In genomic region chr5:129877731-129878455, GRCm38 (mm10) we compare ENCODE assay signal across 11 mouse cellular contexts. TPM values are rescaled to one million over a fixed set of nuclear protein-coding genes. Genes with fewer than 3 reads are reported as not detected.
DNase-seq lines count a peak whose midpoint lies in the region; ATAC-seq lines count a peak whose summit lies in the region.
"Had no signal": no experiment of that assay in that cellular context is flagged by ENCODE, and none has a peak within 500 bp of the region (broad histone marks: within the 10 kb centered on the region; RNA-seq: fewer than 3 reads in every experiment).

No protein-coding gene starts in this region.

- no peaks in the 10 kb centered on the region for H3K27me3 ChIP-seq in heart, embryonic 12.5 days (replicated peaks)
- H3K27me3 ChIP-seq: lung, embryonic 15.5 days; midbrain, embryonic 13.5 days had no signal

- H3K9me3 ChIP-seq in heart, embryonic 12.5 days (replicated peaks), result no peaks in the 10 kb centered on the region
- H3K9me3 ChIP-seq: lung, embryonic 15.5 days; midbrain, embryonic 13.5 days had no signal

- peaks cover 10% of the 10 kb centered on the region for H3K4me1 ChIP-seq in heart, embryonic 12.5 days (replicated peaks)
- H3K4me1 ChIP-seq: lung, embryonic 15.5 days; midbrain, embryonic 13.5 days had no signal

- DNase-seq in gastrocnemius, adult 18-20 months (ENCODE audit: low spot score), result peak; percentile 83
- DNase-seq in gastrocnemius, postnatal 4 days (ENCODE audit: low spot score in 2 of 2), result no peak
- peak; percentile 27 for DNase-seq in right cerebral cortex, adult 18-20 months
- no peak for DNase-seq in right cerebral cortex, postnatal 4 days
- DNase-seq in telencephalon, adult 2 months (ENCODE audit: low read depth, low spot score), result peak; percentile 16
- DNase-seq in thymus, adult 18-20 months, result no peak
- no peak for DNase-seq in ovary, postnatal 10 days (ENCODE audit: low spot score)
- DNase-seq: cerebellum, adult 11 months had no signal

- H3K4me2 ChIP-seq in heart, embryonic 12.5 days, result no peak overlapping the region
- H3K4me2 ChIP-seq: lung, embryonic 15.5 days; midbrain, embryonic 13.5 days had no signal

- ATAC-seq in heart, embryonic 12.5 days (ENCODE audit: insufficient number of reproducible peaks, low FRiP score), result no peak
- ATAC-seq: midbrain, embryonic 13.5 days had no signal

- H3K36me3 ChIP-seq in heart, embryonic 12.5 days, result peaks cover 28% of the 10 kb centered on the region

- 42% methylated on average over 9 of the region's 9 CpGs for WGBS in heart, embryonic 12.5 days

- 0 out of 2 replicates have a peak overlapping the region, but pooled peaks have one; percentile 3 for H3K27ac ChIP-seq in heart, embryonic 12.5 days (ENCODE audit: poor library complexity, severe bottlenecking)
- H3K27ac ChIP-seq: lung, embryonic 15.5 days; midbrain, embryonic 13.5 days had no signal

- no peak overlapping the region for H3K4me3 ChIP-seq in heart, embryonic 12.5 days
- H3K4me3 ChIP-seq: lung, embryonic 15.5 days; midbrain, embryonic 13.5 days had no signal

- no peak overlapping the region for H3K9ac ChIP-seq in heart, embryonic 12.5 days
- H3K9ac ChIP-seq: lung, embryonic 15.5 days; midbrain, embryonic 13.5 days had no signal

RNA-seq across cellular contexts. Expression of gene Chchd2, which starts 9.4 kb away (rescaled TPM):
- 100 to 1,000 TPM; 609 to 675 TPM for total RNA-seq in gastrocnemius, adult 18-20 months (2021)
- total RNA-seq in gastrocnemius, postnatal 4 days (2021), result 100 to 1,000 TPM; 413 to 416 TPM
- 738 and 776 TPM in 2 replicates for polyA plus RNA-seq in heart, embryonic 12.5 days (2016; fragmentation: Nextera tagmentation; extraction: Ambion mirVana)

RNA-seq across cellular contexts. Expression of gene Zbed5, which starts 17.6 kb away (rescaled TPM):
- total RNA-seq in gastrocnemius, adult 18-20 months (2021), result under 1 TPM; 0.32 to 0.64 TPM
- 1 to 10 TPM; 1.5 to 2.0 TPM for total RNA-seq in gastrocnemius, postnatal 4 days (2021)
- 3.5 and 4.5 TPM in 2 replicates for polyA plus RNA-seq in heart, embryonic 12.5 days (2016; fragmentation: Nextera tagmentation; extraction: Ambion mirVana)

RNA-seq across cellular contexts. Expression of gene Phkg1, which starts 20.5 kb away (rescaled TPM):
- 100 to 1,000 TPM; 297 to 369 TPM for total RNA-seq in gastrocnemius, adult 18-20 months (2021)
- total RNA-seq in gastrocnemius, postnatal 4 days (2021), result 10 to 100 TPM; 85.0 to 98.6 TPM
- 0.77 and 1.1 TPM in 2 replicates for polyA plus RNA-seq in heart, embryonic 12.5 days (2016; fragmentation: Nextera tagmentation; extraction: Ambion mirVana)

RNA-seq across cellular contexts. Expression of gene Nupr1l, which starts 30.4 kb away (rescaled TPM):
- total RNA-seq in gastrocnemius, adult 18-20 months (2021), result under 1 TPM; 0.41 to 0.47 TPM
- total RNA-seq in gastrocnemius, postnatal 4 days (2021), result 1 to 10 TPM; 1.5 to 1.8 TPM
- polyA plus RNA-seq in heart, embryonic 12.5 days (2016; fragmentation: Nextera tagmentation; extraction: Ambion mirVana), result 2.0 and 2.3 TPM in 2 replicates

RNA-seq across cellular contexts. Expression of gene Sumf2, which starts 31.1 kb away (rescaled TPM):
- 10 to 100 TPM in 1 of 2 experiments, 1 to 10 TPM in 1; 5.8 to 10.1 TPM for total RNA-seq in gastrocnemius, adult 18-20 months (2021)
- total RNA-seq in gastrocnemius, postnatal 4 days (2021), result 10 to 100 TPM; 20.9 to 22.2 TPM
- polyA plus RNA-seq in heart, embryonic 12.5 days (2016; fragmentation: Nextera tagmentation; extraction: Ambion mirVana), result 40.7 and 42.4 TPM in 2 replicates

Comparison
In these comparisons a context has a peak if more than half of its experiments do, and no peak if none do; other contexts are left out.
1. DNase-seq: peak in gastrocnemius, adult 18-20 months (single experiment), right cerebral cortex, adult 18-20 months (single experiment) and telencephalon, adult 2 months (single experiment); none in gastrocnemius, postnatal 4 days (0 of 2), right cerebral cortex, postnatal 4 days (single experiment), thymus, adult 18-20 months (0 of 2) and ovary, postnatal 10 days (single experiment).